Mouse (Mus musculus): ENCODE data around the gene Prdm1.

Gene Prdm1

DNA sequence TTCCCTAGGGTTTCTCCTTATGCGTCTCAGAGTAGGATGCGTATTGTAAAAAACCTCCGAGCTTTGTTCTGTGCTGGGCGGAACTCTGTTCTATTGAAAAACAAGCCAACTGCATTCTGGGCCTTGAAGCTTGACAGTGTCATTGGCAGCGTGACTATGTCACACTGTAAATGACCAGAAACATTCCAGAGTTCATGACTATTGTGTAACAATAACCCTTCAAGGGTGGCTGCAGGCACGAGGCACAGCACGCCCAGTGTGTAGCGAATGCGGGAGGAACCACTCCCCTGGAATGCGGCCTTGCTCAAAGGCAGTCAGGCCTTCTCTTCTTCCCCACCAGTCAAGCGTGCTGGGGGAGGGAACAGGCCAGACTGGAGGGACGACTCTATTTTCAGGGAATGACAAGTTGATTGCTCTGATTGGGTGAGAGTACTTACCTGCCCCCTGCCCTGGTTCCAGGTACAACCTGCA, 100.4 kb downstream of the Prdm1 start:
- DNase-seq (ENCODE audit: extremely low read depth, insufficient read length, low spot score): peak; percentile 16

GRCm38 (mm10) chr10:44427426-44427825, 100.9 kb downstream of the Prdm1 start:
- no peak for DNase-seq (ENCODE audit: extremely low read depth, insufficient read length, low spot score)

- DNase-seq (ENCODE audit: extremely low read depth, insufficient read length, low spot score): peak; percentile 62
Observed at GRCm38 (mm10) chr10:44425013-44425412, 103.3 kb downstream of the Prdm1 start.

DNA sequence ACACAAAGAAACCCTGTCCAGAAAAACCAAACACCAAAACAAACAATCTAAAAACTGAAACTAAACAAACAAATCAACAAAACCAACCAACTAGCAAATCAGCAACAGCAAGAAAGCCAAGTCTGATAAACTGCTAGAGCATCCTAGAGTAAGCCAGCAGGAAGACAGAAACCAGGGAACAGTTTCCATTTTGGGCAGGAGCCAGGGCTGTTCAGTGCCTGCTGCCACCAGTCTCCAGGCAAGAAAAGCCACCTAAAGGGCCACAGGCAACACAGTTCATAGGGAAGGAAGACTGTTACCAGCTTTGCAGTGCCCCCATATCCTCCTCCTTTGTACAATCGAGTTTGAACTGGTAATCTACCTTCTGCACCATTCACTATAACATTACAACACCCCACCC, 106.4 kb downstream of the Prdm1 start:
- no peak for DNase-seq (ENCODE audit: extremely low read depth, insufficient read length, low spot score)

- no peak for DNase-seq (ENCODE audit: extremely low read depth, insufficient read length, low spot score)
Observed at GRCm38 (mm10) chr10:44420211-44420610, 108.1 kb downstream of the Prdm1 start.

GRCm38 (mm10) chr10:44418901-44419300, 109.4 kb downstream of the Prdm1 start:
- no peak for DNase-seq (ENCODE audit: extremely low read depth, insufficient read length, low spot score)

DNA sequence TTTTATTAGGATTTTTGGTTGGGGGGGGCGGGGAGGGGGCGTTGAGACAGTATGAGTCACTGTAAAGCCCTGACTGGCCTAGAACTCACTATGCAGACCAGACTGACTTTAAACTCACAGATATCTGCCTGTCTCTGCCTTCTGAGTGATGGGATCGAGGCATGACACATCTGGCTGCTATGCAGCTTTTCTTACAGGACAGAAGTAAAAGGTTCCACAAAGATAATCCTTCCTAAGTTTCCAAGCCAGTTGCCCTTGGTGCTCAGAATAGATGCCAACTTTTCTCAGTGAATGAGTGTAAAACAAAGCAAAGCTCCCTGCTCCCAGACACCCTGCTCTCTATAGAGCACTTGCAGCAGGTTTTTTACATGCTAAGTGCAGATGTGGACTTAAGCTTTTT, 112.7 kb downstream of the Prdm1 start:
- DNase-seq (ENCODE audit: extremely low read depth, insufficient read length, low spot score): no peak

GRCm38 (mm10) chr10:44409958-44410357, 118.3 kb downstream of the Prdm1 start:
- DNase-seq (ENCODE audit: extremely low read depth, insufficient read length, low spot score): peak; percentile 4

DNA sequence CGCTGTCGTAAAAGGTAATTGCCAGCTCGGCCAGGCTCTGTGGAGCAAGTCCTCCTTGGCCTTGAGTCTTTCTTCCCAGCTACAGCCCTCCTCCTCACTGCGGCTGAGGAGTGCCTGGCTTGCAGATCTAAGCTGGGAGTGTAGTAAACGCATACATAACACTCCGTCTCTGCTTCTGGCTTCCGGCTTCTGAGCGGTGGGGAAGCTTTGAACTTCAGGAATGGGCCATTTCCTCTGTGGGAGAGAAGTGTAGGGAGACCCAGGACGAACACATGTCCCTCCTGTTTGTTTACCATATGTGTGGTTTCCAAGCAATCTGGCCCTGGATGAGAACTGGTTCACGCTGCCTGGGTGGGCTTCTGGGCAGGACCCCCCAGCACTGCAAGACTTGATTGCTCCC, 119.2 kb downstream of the Prdm1 start:
- no peak for DNase-seq (ENCODE audit: extremely low read depth, insufficient read length, low spot score)

- DNase-seq (ENCODE audit: extremely low read depth, insufficient read length, low spot score): no peak
Observed at GRCm38 (mm10) chr10:44403415-44403814, 124.9 kb downstream of the Prdm1 start.

DNA sequence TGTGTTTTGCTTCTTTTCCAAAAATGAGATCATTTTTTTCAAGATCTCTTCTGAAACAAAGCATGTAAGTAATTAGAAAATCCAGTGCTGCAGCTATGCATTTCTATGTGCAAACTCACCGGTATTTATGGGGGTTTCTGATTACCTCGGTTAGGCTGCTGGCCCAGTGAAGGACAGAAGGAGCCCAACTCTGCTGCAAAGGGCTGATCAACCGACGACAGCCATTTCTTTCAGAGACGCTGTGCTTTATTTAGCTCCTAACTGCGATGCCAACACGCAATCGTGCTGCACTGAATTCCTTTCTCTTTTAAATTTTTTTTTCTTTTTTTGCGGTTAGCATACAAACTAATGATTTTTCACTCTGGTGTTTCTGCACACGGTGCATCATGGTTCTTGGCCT, 126.7 kb downstream of the Prdm1 start:
- DNase-seq (ENCODE audit: extremely low read depth, insufficient read length, low spot score): no peak

DNA sequence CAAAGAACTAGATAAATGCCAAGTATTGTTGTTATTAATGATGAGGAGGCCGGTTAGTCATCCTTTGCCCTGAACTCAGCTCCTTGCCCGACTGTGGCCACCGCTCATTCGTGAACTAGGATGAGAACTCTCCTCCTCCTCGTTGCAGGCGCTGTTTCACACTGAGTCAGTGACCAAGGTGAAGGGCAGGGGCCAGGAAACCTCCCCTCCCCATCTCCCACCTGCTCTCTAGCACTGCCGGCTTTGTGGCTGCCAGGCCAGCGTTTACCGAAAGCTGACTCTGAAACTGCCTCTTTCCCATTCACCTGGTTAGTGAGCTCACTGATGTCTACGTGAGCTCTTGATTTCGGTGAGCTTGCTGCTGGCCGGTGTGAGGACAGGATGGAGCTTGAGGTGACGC, 127.7 kb downstream of the Prdm1 start:
- DNase-seq (ENCODE audit: extremely low read depth, insufficient read length, low spot score): no peak

- DNase-seq (ENCODE audit: extremely low read depth, insufficient read length, low spot score): no peak
Observed at GRCm38 (mm10) chr10:44400119-44400518, 128.2 kb downstream of the Prdm1 start.

- DNase-seq (ENCODE audit: extremely low read depth, insufficient read length, low spot score): no peak
Observed at GRCm38 (mm10) chr10:44392855-44393254, 135.4 kb downstream of the Prdm1 start.

GRCm38 (mm10) chr10:44391509-44392290, 136.6 kb downstream of the Prdm1 start:
- no peak for DNase-seq (ENCODE audit: extremely low read depth, insufficient read length, low spot score)

- DNase-seq (ENCODE audit: extremely low read depth, insufficient read length, low spot score): no peak
Observed at GRCm38 (mm10) chr10:44390286-44390685, 138.0 kb downstream of the Prdm1 start.

GRCm38 (mm10) chr10:44388706-44389233, 139.5 kb downstream of the Prdm1 start:
- DNase-seq (ENCODE audit: extremely low read depth, insufficient read length, low spot score): no peak
